Mouse (Mus musculus): ENCODE data around the gene Frmpd2. TPM values are rescaled to one million over a fixed set of nuclear protein-coding genes. Genes with fewer than 3 reads are reported as not detected.

The Frmpd2 gene
- polyA plus RNA-seq, 1 experiment: 11.2 TPM

DNA sequence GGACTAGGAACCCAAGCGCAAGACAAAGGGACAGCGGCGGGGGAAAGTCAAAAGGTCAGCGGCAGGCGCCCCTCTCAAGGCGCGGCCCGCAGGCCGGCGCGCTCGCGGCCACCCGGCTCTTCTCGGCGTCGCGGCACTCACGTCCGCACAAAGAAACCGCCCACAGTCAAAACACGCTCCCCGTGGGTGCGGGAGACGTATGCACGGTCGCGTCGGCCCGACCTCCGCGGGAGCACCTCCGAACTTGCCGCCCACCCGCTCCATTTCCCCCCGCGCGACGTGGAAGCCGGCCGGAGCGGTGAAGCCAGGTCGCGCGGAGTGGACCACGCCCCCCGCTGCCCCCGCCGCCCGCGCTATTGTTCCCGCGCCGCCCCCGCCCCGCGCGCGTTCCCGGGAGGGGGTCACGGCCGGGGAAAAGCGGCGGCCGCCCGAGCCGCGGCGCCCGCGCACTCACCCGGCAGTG is 24.9 kb upstream of the Frmpd2 start:
- H3K9ac ChIP-seq (ENCODE audit: low read depth, poor library complexity, severe bottlenecking): peak overlapping the region; percentile 94
- H3K4me3 ChIP-seq (ENCODE audit: low read depth, low read length): peak overlapping the region; percentile 96
- H3K27me3 ChIP-seq (ENCODE audit: control insufficient read depth, insufficient read depth, low read length, poor library complexity, severe bottlenecking): peaks cover 2% of the 10 kb centered on the region; the same call in 1 of the 2 replicates
- peaks cover 1% of the 10 kb centered on the region for H3K4me1 ChIP-seq (ENCODE audit: control insufficient read depth, insufficient read depth, low read length)
- no peak overlapping the region for H3K27ac ChIP-seq (ENCODE audit: insufficient read depth, low read length)
- TF ChIP-seq EP300 (IDR thresholded peaks at IDR 0.05; ENCODE audit: insufficient read depth, low read depth, low read length): no peak
- TF ChIP-seq POLR2A (IDR thresholded peaks at IDR 0.05; ENCODE audit: insufficient read depth, low read length): no peak
- TF ChIP-seq CTCF (IDR thresholded peaks at IDR 0.05; ENCODE audit: low read depth, low read length): no peak
- H3K9me3 ChIP-seq (replicated peaks; ENCODE audit: control insufficient read depth, insufficient read depth, low read length, poor library complexity, severe bottlenecking): no peaks in the 10 kb centered on the region
- H3K36me3 ChIP-seq (ENCODE audit: control insufficient read depth, insufficient read depth, low read length, poor library complexity, severe bottlenecking): no peaks in the 10 kb centered on the region

DNA sequence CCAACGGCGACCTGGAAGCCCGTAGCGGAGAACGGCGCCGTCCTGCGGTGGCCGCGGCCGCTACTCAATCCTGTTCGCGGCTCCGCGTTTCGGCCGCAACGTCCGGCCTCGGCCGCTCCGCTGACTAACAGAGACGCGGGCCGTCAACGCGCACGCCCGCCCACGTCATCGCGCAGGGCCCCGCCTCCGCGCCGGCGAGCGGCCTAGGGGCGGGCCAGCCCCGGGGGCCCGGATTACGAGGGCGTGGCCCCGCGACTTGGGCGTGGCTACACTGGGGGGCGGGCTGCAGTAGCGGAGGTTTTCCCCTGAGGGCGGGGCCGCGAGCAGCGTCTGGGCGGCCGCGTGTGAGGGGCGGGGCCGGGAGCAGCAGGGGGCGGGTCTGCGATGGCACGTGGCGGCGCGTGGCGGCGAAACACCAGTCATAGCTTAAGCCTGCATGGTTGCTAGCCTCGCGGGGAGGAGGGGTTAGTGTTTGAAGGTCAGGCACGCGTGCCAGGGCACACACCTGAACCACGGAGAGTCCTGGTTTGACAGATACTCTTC is 24.4 kb upstream of the Frmpd2 start, which contains the start of gene Mapk8:
Gene Mapk8, minus strand, starts transcription at position 132 of the 543 bp plus-strand sequence.
- no peaks in the 10 kb centered on the region for H3K9me3 ChIP-seq (replicated peaks; ENCODE audit: control insufficient read depth, insufficient read depth, low read length, poor library complexity, severe bottlenecking)
- no peaks in the 10 kb centered on the region for H3K36me3 ChIP-seq (ENCODE audit: control insufficient read depth, insufficient read depth, low read length, poor library complexity, severe bottlenecking)
- H3K4me1 ChIP-seq (ENCODE audit: control insufficient read depth, insufficient read depth, low read length): peaks cover 1% of the 10 kb centered on the region
- peak within 1 kb of the TSS; percentile 94 for H3K9ac ChIP-seq (ENCODE audit: low read depth, poor library complexity, severe bottlenecking)
- H3K27me3 ChIP-seq (ENCODE audit: control insufficient read depth, insufficient read depth, low read length, poor library complexity, severe bottlenecking): peaks cover 2% of the 10 kb centered on the region; the same call in 1 of the 2 replicates
- H3K27ac ChIP-seq (ENCODE audit: insufficient read depth, low read length): no peak within 1 kb of the TSS
- H3K4me3 ChIP-seq (ENCODE audit: low read depth, low read length): peak within 1 kb of the TSS; percentile 96
- TF ChIP-seq CTCF (IDR thresholded peaks at IDR 0.05; ENCODE audit: low read depth, low read length) (no peak), EP300 (IDR thresholded peaks at IDR 0.05; ENCODE audit: insufficient read depth, low read depth, low read length) (0 out of 2 replicates have a peak, but pooled peaks have one; percentile 17), POLR2A (IDR thresholded peaks at IDR 0.05; ENCODE audit: insufficient read depth, low read length) (peak; percentile 48)

DNA sequence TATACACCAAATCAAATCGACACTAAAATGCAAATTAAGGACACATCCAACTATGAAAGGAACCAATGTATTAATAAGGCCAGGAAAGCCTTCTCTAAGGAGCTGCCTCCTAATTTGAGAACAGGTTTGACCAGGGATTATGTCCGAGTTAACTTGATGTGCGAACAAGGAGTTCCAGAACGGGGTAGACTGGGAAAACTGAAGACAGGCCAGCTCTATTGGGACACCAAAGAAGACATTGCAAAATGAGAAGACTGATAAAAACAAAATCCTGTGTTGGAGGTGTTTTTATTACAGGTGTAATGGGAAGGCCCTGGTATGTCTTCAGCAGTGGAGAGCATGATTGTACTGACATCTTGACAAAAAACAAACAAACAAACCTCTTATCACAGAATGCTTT is 23.2 kb upstream of the Frmpd2 start:
- H3K9ac ChIP-seq (ENCODE audit: low read depth, poor library complexity, severe bottlenecking): no peak overlapping the region
- peaks cover 1% of the 10 kb centered on the region for H3K4me1 ChIP-seq (ENCODE audit: control insufficient read depth, insufficient read depth, low read length)
- no peaks in the 10 kb centered on the region for H3K36me3 ChIP-seq (ENCODE audit: control insufficient read depth, insufficient read depth, low read length, poor library complexity, severe bottlenecking)
- H3K27me3 ChIP-seq (ENCODE audit: control insufficient read depth, insufficient read depth, low read length, poor library complexity, severe bottlenecking): peaks cover 2% of the 10 kb centered on the region; the same call in 1 of the 2 replicates
- TF ChIP-seq POLR2A (IDR thresholded peaks at IDR 0.05; ENCODE audit: insufficient read depth, low read length) (no peak), EP300 (IDR thresholded peaks at IDR 0.05; ENCODE audit: insufficient read depth, low read depth, low read length) (no peak), CTCF (IDR thresholded peaks at IDR 0.05; ENCODE audit: low read depth, low read length) (no peak)
- no peak overlapping the region for H3K4me3 ChIP-seq (ENCODE audit: low read depth, low read length)
- H3K9me3 ChIP-seq (replicated peaks; ENCODE audit: control insufficient read depth, insufficient read depth, low read length, poor library complexity, severe bottlenecking): no peaks in the 10 kb centered on the region
- H3K27ac ChIP-seq (ENCODE audit: insufficient read depth, low read length): no peak overlapping the region

DNA sequence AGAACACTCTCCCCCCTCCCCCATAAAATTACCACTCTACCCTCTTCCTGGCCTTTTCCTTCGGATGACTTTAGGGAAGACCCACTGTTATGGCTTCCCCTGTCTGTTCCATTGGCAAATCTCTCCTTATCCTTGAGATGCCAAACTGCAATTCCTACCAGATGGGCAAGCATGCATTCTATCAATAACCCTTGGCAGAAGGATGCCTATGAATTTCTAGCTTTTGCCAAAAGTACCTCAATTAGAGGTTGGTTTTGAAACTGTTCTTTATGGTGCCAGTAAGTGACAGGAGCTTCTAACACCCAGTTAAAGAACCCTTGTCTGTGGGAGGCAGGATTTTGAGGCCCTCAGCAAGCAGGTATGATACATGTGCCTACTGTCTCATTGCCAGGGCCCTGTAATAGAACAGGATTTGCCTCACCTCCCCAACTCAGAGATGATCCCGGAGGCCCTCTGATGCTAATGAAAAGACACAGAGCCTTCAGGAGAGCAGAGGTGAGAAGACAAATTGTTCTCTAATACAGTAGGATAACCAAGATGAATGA is 22.1 kb upstream of the Frmpd2 start:
- Histone ChIP-seq H3K27me3 (ENCODE audit: control insufficient read depth, insufficient read depth, low read length, poor library complexity, severe bottlenecking) (peaks cover 2% of the 10 kb centered on the region; the same call in 1 of the 2 replicates), H3K36me3 (ENCODE audit: control insufficient read depth, insufficient read depth, low read length, poor library complexity, severe bottlenecking) (no peaks in the 10 kb centered on the region), H3K9ac (ENCODE audit: low read depth, poor library complexity, severe bottlenecking) (no peak overlapping the region), H3K4me1 (ENCODE audit: control insufficient read depth, insufficient read depth, low read length) (peaks cover 1% of the 10 kb centered on the region), H3K27ac (ENCODE audit: insufficient read depth, low read length) (no peak overlapping the region), H3K4me3 (ENCODE audit: low read depth, low read length) (no peak overlapping the region), H3K9me3 (replicated peaks; ENCODE audit: control insufficient read depth, insufficient read depth, low read length, poor library complexity, severe bottlenecking) (no peaks in the 10 kb centered on the region)
- no peak for TF ChIP-seq CTCF (IDR thresholded peaks at IDR 0.05; ENCODE audit: low read depth, low read length)
- TF ChIP-seq EP300 (IDR thresholded peaks at IDR 0.05; ENCODE audit: insufficient read depth, low read depth, low read length): no peak
- TF ChIP-seq POLR2A (IDR thresholded peaks at IDR 0.05; ENCODE audit: insufficient read depth, low read length): no peak

DNA sequence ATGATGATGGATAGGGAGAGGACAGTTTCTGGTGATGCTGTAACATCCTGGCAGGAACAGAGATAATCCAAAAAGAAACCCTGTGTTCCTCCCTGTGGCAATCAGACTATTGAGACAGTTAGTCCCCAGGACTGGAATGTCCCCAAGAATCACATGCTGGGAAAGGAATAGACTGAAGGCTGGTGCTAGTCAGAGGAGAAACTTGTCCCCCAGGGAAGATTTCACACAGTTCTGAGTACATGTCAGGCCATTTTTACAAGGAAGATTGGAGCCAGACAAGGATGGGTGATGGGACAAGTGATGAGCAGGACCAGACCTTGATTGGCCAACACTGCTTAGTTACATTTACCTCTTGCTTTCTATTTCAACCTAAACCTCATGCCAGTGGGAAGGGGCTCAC is 21.2 kb upstream of the Frmpd2 start:
- Histone ChIP-seq H3K9me3 (replicated peaks; ENCODE audit: control insufficient read depth, insufficient read depth, low read length, poor library complexity, severe bottlenecking) (no peaks in the 10 kb centered on the region), H3K4me1 (ENCODE audit: control insufficient read depth, insufficient read depth, low read length) (peaks cover 1% of the 10 kb centered on the region), H3K4me3 (ENCODE audit: low read depth, low read length) (no peak overlapping the region), H3K27me3 (ENCODE audit: control insufficient read depth, insufficient read depth, low read length, poor library complexity, severe bottlenecking) (peaks cover 2% of the 10 kb centered on the region; the same call in 1 of the 2 replicates), H3K9ac (ENCODE audit: low read depth, poor library complexity, severe bottlenecking) (no peak overlapping the region), H3K36me3 (ENCODE audit: control insufficient read depth, insufficient read depth, low read length, poor library complexity, severe bottlenecking) (no peaks in the 10 kb centered on the region), H3K27ac (ENCODE audit: insufficient read depth, low read length) (no peak overlapping the region)
- TF ChIP-seq CTCF (IDR thresholded peaks at IDR 0.05; ENCODE audit: low read depth, low read length) (no peak), POLR2A (IDR thresholded peaks at IDR 0.05; ENCODE audit: insufficient read depth, low read length) (no peak), EP300 (IDR thresholded peaks at IDR 0.05; ENCODE audit: insufficient read depth, low read depth, low read length) (no peak)

DNA sequence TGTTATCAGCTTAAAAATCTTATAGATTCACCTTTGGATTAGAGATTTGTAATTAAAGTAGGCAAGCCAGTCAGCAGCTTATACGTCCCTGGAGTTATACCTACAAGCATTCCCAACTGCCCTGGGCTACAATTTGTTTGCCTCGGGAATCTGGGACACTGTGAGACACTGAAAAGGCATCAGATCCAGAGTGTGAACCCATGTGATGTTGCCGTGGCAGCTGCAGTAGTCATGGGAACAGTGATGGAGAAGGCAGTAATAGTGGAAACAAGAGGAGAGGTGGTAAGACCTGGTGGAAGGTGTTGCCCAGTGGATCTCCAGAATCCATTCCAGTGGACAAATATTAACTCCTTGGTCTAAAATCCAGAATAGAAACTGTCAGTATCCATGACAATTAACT is 7.8 kb upstream of the Frmpd2 start:
- no peak overlapping the region for H3K4me3 ChIP-seq (ENCODE audit: low read depth, low read length)
- no peaks in the 10 kb centered on the region for H3K36me3 ChIP-seq (ENCODE audit: control insufficient read depth, insufficient read depth, low read length, poor library complexity, severe bottlenecking)
- H3K9me3 ChIP-seq (replicated peaks; ENCODE audit: control insufficient read depth, insufficient read depth, low read length, poor library complexity, severe bottlenecking): no peaks in the 10 kb centered on the region
- no peak overlapping the region for H3K9ac ChIP-seq (ENCODE audit: low read depth, poor library complexity, severe bottlenecking)
- H3K4me1 ChIP-seq (ENCODE audit: control insufficient read depth, insufficient read depth, low read length): no peaks in the 10 kb centered on the region
- no peak for TF ChIP-seq POLR2A (IDR thresholded peaks at IDR 0.05; ENCODE audit: insufficient read depth, low read length)
- TF ChIP-seq CTCF (IDR thresholded peaks at IDR 0.05; ENCODE audit: low read depth, low read length): no peak
- TF ChIP-seq EP300 (IDR thresholded peaks at IDR 0.05; ENCODE audit: insufficient read depth, low read depth, low read length): no peak
- H3K27ac ChIP-seq (ENCODE audit: insufficient read depth, low read length): no peak overlapping the region
- no peaks in the 10 kb centered on the region for H3K27me3 ChIP-seq (ENCODE audit: control insufficient read depth, insufficient read depth, low read length, poor library complexity, severe bottlenecking)

Measured in ES-Bruce4 (cell line).